Mouse (Mus musculus) layer of hippocampus, postnatal 36 days (tissue): ENCODE data around the gene Tymp. TPM values are rescaled to one million over a fixed set of nuclear protein-coding genes. Genes with fewer than 3 reads are reported as not detected.

Experiments used
- DNase-seq, 2 experiments: peaks; one replicate each; pipeline ENCODE4 v3.0.0; 2022
- total RNA-seq, 2 experiments: library from RNA; stranded (reverse); gene quantifications; 2 replicates each; pipeline ENCODE4 v1.2.3; 2021

The Tymp gene
- total RNA-seq, 2 experiments from 2014 or later = 1.4 to 1.5 TPM

- DNase-seq = no peak
Observed at GRCm38 (mm10) chr15:89326441-89326840, 50.4 kb downstream of the Tymp start.

GRCm38 (mm10) chr15:89323656-89324055, 53.2 kb downstream of the Tymp start:
- no peak for DNase-seq

GRCm38 (mm10) chr15:89322670-89323522, 53.9 kb downstream of the Tymp start, which contains the start of gene Adm2:
Adm2 (plus strand) TSS chr15:89322720.
- no peak for DNase-seq

Other genes starting within 250 kb of the Tymp start
- 10 to 100 TPM; 14.3 to 14.7 TPM for gene Hdac10, start 248.3 kb downstream of the Tymp start, total RNA-seq
- 1 to 10 TPM; 3.1 to 4.7 TPM for gene Mapk12, start 236.3 kb downstream of the Tymp start, total RNA-seq
- gene Mapk11, start 227.4 kb downstream of the Tymp start, total RNA-seq = 10 to 100 TPM; 21.9 to 22.8 TPM
- 10 to 100 TPM; 51.0 to 58.7 TPM for gene Plxnb2, start 196.3 kb downstream of the Tymp start, total RNA-seq
- gene Dennd6b, start 180.5 kb downstream of the Tymp start, total RNA-seq = 10 to 100 TPM; 33.5 to 38.7 TPM
- 100 to 1,000 TPM; 158 to 162 TPM for gene Ppp6r2, start 165.5 kb downstream of the Tymp start, total RNA-seq
- gene Sbf1, start 61.7 kb downstream of the Tymp start, total RNA-seq = 100 to 1,000 TPM; 330 to 340 TPM
- gene Adm2, start 54.3 kb downstream of the Tymp start, total RNA-seq = not detected
- not detected for gene Miox, start 42.6 kb downstream of the Tymp start, total RNA-seq
- gene Lmf2, start 21.4 kb downstream of the Tymp start, total RNA-seq = 10 to 100 TPM; 19.7 to 21.4 TPM
- 10 to 100 TPM; 87.0 to 95.3 TPM for gene Ncaph2, start 21.3 kb downstream of the Tymp start, total RNA-seq
- gene Sco2, start 3.2 kb downstream of the Tymp start, total RNA-seq = 10 to 100 TPM; 31.5 to 32.6 TPM
- 1 to 10 TPM; 2.7 to 2.8 TPM for gene Odf3b, start 2.2 kb upstream of the Tymp start, total RNA-seq
- gene Klhdc7b, start 7.9 kb upstream of the Tymp start, total RNA-seq = under 1 TPM; 0.25 to 0.68 TPM
- not detected for gene Syce3, start 33.5 kb upstream of the Tymp start, total RNA-seq
- gene Cpt1b, start 48.8 kb upstream of the Tymp start, total RNA-seq = 1 to 10 TPM; 1.8 to 2.3 TPM
- 1 to 10 TPM; 2.6 to 3.1 TPM for gene C730034F03Rik, start 52.5 kb upstream of the Tymp start, total RNA-seq
- under 1 TPM in 1 of 2 experiments, not detected in 1; 0.30 TPM for gene Gm44502, start 52.7 kb upstream of the Tymp start, total RNA-seq
- 10 to 100 TPM; 37.5 to 43.0 TPM for gene Chkb, start 52.9 kb upstream of the Tymp start, total RNA-seq
- 100 to 1,000 TPM; 248 to 284 TPM for gene Mapk8ip2, start 76.9 kb upstream of the Tymp start, total RNA-seq
- 10 to 100 TPM; 28.6 to 30.6 TPM for gene Arsa, start 100.4 kb upstream of the Tymp start, total RNA-seq
- 100 to 1,000 TPM; 244 to 255 TPM for gene Shank3, start 122.6 kb upstream of the Tymp start, total RNA-seq
- gene Acr, start 191.3 kb upstream of the Tymp start, total RNA-seq = 1 to 10 TPM in 1 of 2 experiments, under 1 TPM in 1; 0.91 to 1.2 TPM
- 10 to 100 TPM; 27.1 to 31.2 TPM for gene Rabl2, start 214.9 kb upstream of the Tymp start, total RNA-seq